ENCODE assay signal across 8 mouse cellular contexts in genomic region chr13:35741620-35742421, GRCm38 (mm10).
DNase-seq lines count a peak whose midpoint lies in the region; ATAC-seq and TF ChIP-seq lines count a peak whose summit lies in the region.

No protein-coding gene starts in this region.

- no peak for TF ChIP-seq EP300 in liver, postnatal 0 days (IDR thresholded peaks at IDR 0.05; ENCODE audit: low read depth)

- DNase-seq in CD4-positive helper T cell, adult 2 months (ENCODE audit: low read depth, low spot score) = peak; percentile 68
- DNase-seq in adrenal gland, postnatal 14 days = peak; percentile 76
- peak; percentile 58 for DNase-seq in forebrain, embryonic 10.5 days (ENCODE audit: extremely low spot score, low spot score)
- DNase-seq in kidney, postnatal 25 days = peak; percentile 46 to 77
- peak; percentile 72 for DNase-seq in liver, postnatal 0 days
- DNase-seq in thymus, adult 18-20 months = peak; percentile 56 to 59

- ATAC-seq in heart, embryonic 14.5 days (ENCODE audit: insufficient number of reproducible peaks, insufficient read depth, low FRiP score, low read depth) = peak; percentile 55
- ATAC-seq in liver, postnatal 0 days = peak; percentile 67
- ATAC-seq in neutrophil, adult 5-6 weeks (ENCODE audit: extremely low read depth, insufficient number of reproducible peaks, low FRiP score, poor library complexity, severe bottlenecking) = peak; percentile 26; the same call in 1 of the 2 replicates

- peak overlapping the region; percentile 77 for H3K4me2 ChIP-seq in heart, embryonic 14.5 days (ENCODE audit: low read length)
- H3K4me2 ChIP-seq in liver, postnatal 0 days (ENCODE audit: low read depth, low read length) = peak overlapping the region; percentile 87

- peaks cover 18% of the 10 kb centered on the region for H3K36me3 ChIP-seq in forebrain, embryonic 10.5 days (replicated peaks)
- H3K36me3 ChIP-seq in heart, embryonic 14.5 days (ENCODE audit: control insufficient read depth, insufficient read depth, low read length) = no peaks in the 10 kb centered on the region
- H3K36me3 ChIP-seq in liver, postnatal 0 days (replicated peaks; ENCODE audit: insufficient read depth, low read length) = no peaks in the 10 kb centered on the region

- H3K9me3 ChIP-seq in forebrain, embryonic 10.5 days = peaks cover 15% of the 10 kb centered on the region
- peaks cover 6% of the 10 kb centered on the region; the same call in 1 of the 2 replicates for H3K9me3 ChIP-seq in heart, embryonic 14.5 days (ENCODE audit: control insufficient read depth, low read length)
- H3K9me3 ChIP-seq in liver, postnatal 0 days (ENCODE audit: low read length) = 0 out of 2 replicates have a peak, but pooled peaks cover 2% of the 10 kb centered on the region

- peaks cover 33% of the 10 kb centered on the region for H3K27me3 ChIP-seq in forebrain, embryonic 10.5 days (ENCODE audit: poor library complexity, severe bottlenecking)
- no peaks in the 10 kb centered on the region for H3K27me3 ChIP-seq in heart, embryonic 14.5 days (ENCODE audit: control insufficient read depth, insufficient read depth, low read length)
- no peaks in the 10 kb centered on the region for H3K27me3 ChIP-seq in liver, postnatal 0 days (ENCODE audit: insufficient read depth, low read length)

- H3K9ac ChIP-seq in heart, embryonic 14.5 days (ENCODE audit: low read length) = peak overlapping the region; percentile 94
- H3K9ac ChIP-seq in liver, postnatal 0 days (replicated peaks) = peak overlapping the region; percentile 99

- no peak for TF ChIP-seq CTCF in liver, postnatal 0 days (IDR thresholded peaks at IDR 0.05; ENCODE audit: low read depth)

- WGBS in forebrain, embryonic 10.5 days = under 1% methylated on average over 93 of the region's 93 CpGs
- under 1% methylated on average over 80 of the region's 93 CpGs for WGBS in heart, embryonic 14.5 days
- WGBS in liver, postnatal 0 days (ENCODE audit: insufficient replicate concordance) = under 1% methylated on average over 74 of the region's 93 CpGs

- H3K4me3 ChIP-seq in forebrain, embryonic 10.5 days = peak overlapping the region; percentile 92
- H3K4me3 ChIP-seq in heart, embryonic 14.5 days (ENCODE audit: control insufficient read depth in 1 of 2, insufficient read depth in 1 of 2, low read depth in 1 of 2, low read length in 2 of 2) = peak overlapping the region; percentile 94 to 99
- H3K4me3 ChIP-seq in liver, postnatal 0 days (ENCODE audit: low read depth, low read length) = peak overlapping the region; percentile 96

- peaks cover 24% of the 10 kb centered on the region for H3K4me1 ChIP-seq in forebrain, embryonic 10.5 days
- peaks cover 4 to 10% of the 10 kb centered on the region in 2 experiments for H3K4me1 ChIP-seq in heart, embryonic 14.5 days (ENCODE audit: control insufficient read depth in 2 of 2, insufficient read depth in 2 of 2, low read length in 2 of 2)
- H3K4me1 ChIP-seq in liver, postnatal 0 days (ENCODE audit: insufficient read depth) = peaks cover 27% of the 10 kb centered on the region

- H3K27ac ChIP-seq in forebrain, embryonic 10.5 days = peak overlapping the region; percentile 96
- H3K27ac ChIP-seq in heart, embryonic 14.5 days (replicated peaks in 1 of 2; ENCODE audit: control insufficient read depth in 1 of 2, insufficient read depth in 1 of 2, low read depth in 2 of 2, low read length in 2 of 2) = peak overlapping the region; percentile 78 to 96
- H3K27ac ChIP-seq in liver, postnatal 0 days (ENCODE audit: low read depth) = peak overlapping the region; percentile 96

Comparison
In these comparisons a context has a peak if more than half of its experiments do, and no peak if none do; other contexts are left out.
1. Peak in every context shown above with its lines: DNase-seq, ATAC-seq, H3K4me3 ChIP-seq and H3K27ac ChIP-seq.